Mouse (Mus musculus): Measurements from ENCODE around the gene Nkx1-2. TPM values are rescaled to one million over a fixed set of nuclear protein-coding genes. Genes with fewer than 3 reads are reported as not detected.
A peak's percentile ranks its signal among the peaks of the same experiment; 100 is the strongest.

The Nkx1-2 gene
- polyA plus RNA-seq, 1 experiment = not detected

DNA sequence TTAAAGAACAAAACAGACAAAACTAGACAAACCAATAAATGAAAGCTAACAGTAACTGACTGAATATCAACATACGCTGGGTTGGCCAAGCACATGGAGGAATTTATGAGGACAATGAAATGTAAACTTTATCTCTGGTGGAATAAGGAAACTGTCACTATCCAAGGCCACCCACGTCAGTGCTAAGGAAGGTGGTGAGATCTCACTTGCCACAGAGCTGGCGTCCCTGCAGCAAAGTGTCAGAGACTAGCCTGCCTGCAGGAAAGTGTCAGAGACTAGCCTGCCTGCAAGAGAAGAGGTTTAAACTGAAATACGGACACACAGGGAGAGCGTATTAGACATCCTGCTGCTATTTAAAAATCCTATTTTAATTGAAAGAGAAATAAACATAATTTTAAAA is 12.3 kb downstream of the Nkx1-2 start:
- WGBS = 84% methylated on average over 5 of the region's 5 CpGs
- H3K27ac ChIP-seq (ENCODE audit: insufficient read depth, low read length) = no peak overlapping the region
- H3K4me1 ChIP-seq (ENCODE audit: control insufficient read depth, insufficient read depth, low read length) = peaks cover 2% of the 10 kb centered on the region; the same call in 1 of the 2 replicates
- TF ChIP-seq POLR2A (IDR thresholded peaks at IDR 0.05; ENCODE audit: borderline replicate concordance, insufficient read depth, low read length) = no peak
- H3K4me3 ChIP-seq (replicated peaks; ENCODE audit: insufficient read depth, low read depth, low read length) = no peak overlapping the region
- no peaks in the 10 kb centered on the region for H3K27me3 ChIP-seq (ENCODE audit: control insufficient read depth, insufficient read depth, low read length)
- no peak for DNase-seq

DNA sequence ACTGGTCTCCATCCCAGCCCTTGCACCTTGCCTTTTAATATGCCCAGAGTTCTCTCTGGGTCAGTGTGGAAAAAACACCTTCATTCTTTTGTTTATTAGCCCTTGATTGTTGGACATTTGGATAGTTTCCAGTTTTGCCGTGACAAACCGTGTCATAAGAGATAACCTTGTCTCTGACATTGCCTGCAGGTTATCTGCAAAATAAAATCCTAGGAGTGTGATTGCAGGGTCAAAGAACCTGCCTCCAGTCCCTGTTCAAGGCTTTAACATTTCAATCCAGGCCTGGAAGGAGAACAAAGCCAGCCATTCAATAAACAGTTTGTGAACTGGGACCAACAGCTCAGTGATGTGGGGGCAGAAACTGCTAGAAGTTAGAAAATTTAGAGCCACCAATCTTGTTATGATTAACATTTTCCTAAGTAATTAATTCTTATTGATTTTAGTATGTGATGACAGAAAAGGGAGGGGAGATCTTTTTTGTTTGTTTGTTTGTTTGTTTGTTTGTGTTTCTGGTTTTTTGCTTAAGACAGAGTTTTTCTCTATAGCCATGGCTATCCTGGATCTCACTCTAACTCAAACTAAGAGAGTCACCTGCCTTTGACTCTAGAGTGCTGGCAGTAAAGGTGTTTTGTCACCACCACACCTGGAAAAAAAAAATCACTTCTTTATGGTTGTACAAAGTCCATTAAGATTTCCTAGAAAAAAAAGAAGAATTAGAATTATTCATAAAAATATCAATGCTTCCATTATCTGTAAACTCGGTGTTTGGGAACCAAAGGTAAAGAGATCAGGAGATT is 13.5 kb downstream of the Nkx1-2 start:
- no peak for DNase-seq
- 65% methylated on average over 3 of the region's 3 CpGs for WGBS
- H3K27me3 ChIP-seq (ENCODE audit: control insufficient read depth, insufficient read depth, low read length) = no peaks in the 10 kb centered on the region
- TF ChIP-seq POLR2A (IDR thresholded peaks at IDR 0.05; ENCODE audit: borderline replicate concordance, insufficient read depth, low read length) (no peak), CTCF (IDR thresholded peaks at IDR 0.05; ENCODE audit: borderline replicate concordance, insufficient read depth, low read depth, low read length) (no peak)
- peaks cover 2% of the 10 kb centered on the region; the same call in 1 of the 2 replicates for H3K4me1 ChIP-seq (ENCODE audit: control insufficient read depth, insufficient read depth, low read length)
- no peak overlapping the region for H3K4me3 ChIP-seq (replicated peaks; ENCODE audit: insufficient read depth, low read depth, low read length)
- no peak overlapping the region for H3K27ac ChIP-seq (ENCODE audit: insufficient read depth, low read length)

DNA sequence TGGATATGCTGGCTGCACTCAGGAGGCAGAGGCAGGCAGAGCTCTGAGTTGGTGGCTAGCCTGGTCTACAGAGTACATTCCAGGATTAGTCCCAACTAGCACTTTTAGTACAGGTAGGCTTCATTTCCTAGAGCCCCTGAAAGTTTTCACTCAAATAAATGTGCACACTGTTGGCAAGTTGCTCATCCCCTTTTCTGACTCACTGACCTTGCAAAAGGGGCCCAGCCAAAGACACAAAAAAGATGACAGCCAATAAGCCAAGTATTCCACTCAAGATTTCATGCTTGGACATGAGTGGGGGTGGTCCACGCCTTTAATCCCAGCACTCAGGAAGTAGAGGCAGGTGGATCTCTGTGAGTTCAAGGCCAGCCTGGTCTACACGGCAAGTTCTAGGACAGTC is 18.0 kb downstream of the Nkx1-2 start:
- H3K27me3 ChIP-seq (ENCODE audit: control insufficient read depth, insufficient read depth, low read length) = no peaks in the 10 kb centered on the region
- H3K4me1 ChIP-seq (ENCODE audit: control insufficient read depth, insufficient read depth, low read length) = no peaks in the 10 kb centered on the region
- no peak for DNase-seq
- no peak overlapping the region for H3K27ac ChIP-seq (ENCODE audit: insufficient read depth, low read length)
- H3K4me3 ChIP-seq (replicated peaks; ENCODE audit: insufficient read depth, low read depth, low read length) = no peak overlapping the region
- no peak for TF ChIP-seq POLR2A (IDR thresholded peaks at IDR 0.05; ENCODE audit: borderline replicate concordance, insufficient read depth, low read length)
- no peak for TF ChIP-seq CTCF (IDR thresholded peaks at IDR 0.05; ENCODE audit: borderline replicate concordance, insufficient read depth, low read depth, low read length)
- 85% methylated on average over 2 of the region's 2 CpGs for WGBS

DNA sequence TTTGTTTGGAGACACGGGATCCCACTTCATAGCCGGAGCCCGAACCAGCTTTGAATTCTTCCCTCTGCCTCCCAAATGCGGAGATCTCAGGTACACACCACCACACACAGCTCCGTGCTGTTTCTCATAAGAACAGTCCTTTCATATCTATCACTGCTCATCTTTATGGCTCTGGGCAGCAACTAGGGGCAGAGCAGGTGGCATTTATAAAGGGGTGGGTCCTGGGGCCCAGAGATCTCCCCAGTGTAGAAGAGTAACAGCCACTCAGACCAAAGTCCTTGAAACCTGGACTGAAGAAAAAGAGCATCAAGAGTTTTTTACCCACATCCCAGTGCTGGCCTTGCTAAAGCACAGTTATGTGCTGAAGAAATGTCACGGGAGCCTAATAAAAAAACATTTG is 18.9 kb downstream of the Nkx1-2 start:
- Histone ChIP-seq H3K27me3 (ENCODE audit: control insufficient read depth, insufficient read depth, low read length) (no peaks in the 10 kb centered on the region), H3K4me1 (ENCODE audit: control insufficient read depth, insufficient read depth, low read length) (no peaks in the 10 kb centered on the region), H3K27ac (ENCODE audit: insufficient read depth, low read length) (no peak overlapping the region), H3K4me3 (replicated peaks; ENCODE audit: insufficient read depth, low read depth, low read length) (no peak overlapping the region)
- 88% methylated on average over 6 of the region's 6 CpGs for WGBS
- TF ChIP-seq CTCF (IDR thresholded peaks at IDR 0.05; ENCODE audit: borderline replicate concordance, insufficient read depth, low read depth, low read length) (no peak), POLR2A (IDR thresholded peaks at IDR 0.05; ENCODE audit: borderline replicate concordance, insufficient read depth, low read length) (no peak)
- no peak for DNase-seq

DNA sequence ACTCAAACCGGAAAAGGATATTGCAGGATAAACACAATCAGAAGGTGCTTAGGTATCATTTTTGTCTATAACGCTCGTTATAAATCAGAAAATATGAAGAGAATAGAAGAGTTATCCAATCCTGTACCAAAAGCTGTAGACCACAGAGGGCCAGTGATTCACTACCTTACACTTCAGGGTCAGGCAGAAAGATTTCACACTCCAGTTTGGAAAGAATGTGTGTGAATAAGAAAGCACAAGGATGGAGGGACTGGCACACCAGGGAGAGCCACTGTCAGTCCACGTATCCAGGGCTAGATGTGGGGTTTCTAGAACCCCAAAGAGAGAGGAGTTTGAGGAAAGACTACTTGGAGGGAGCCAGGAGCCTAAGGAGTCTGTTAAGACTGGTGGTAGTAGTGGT is 22.5 kb downstream of the Nkx1-2 start:
- Histone ChIP-seq H3K27ac (ENCODE audit: insufficient read depth, low read length) (no peak overlapping the region), H3K4me3 (replicated peaks; ENCODE audit: insufficient read depth, low read depth, low read length) (no peak overlapping the region), H3K27me3 (ENCODE audit: control insufficient read depth, insufficient read depth, low read length) (no peaks in the 10 kb centered on the region), H3K4me1 (ENCODE audit: control insufficient read depth, insufficient read depth, low read length) (no peaks in the 10 kb centered on the region)
- no peak for TF ChIP-seq CTCF (IDR thresholded peaks at IDR 0.05; ENCODE audit: borderline replicate concordance, insufficient read depth, low read depth, low read length)
- TF ChIP-seq POLR2A (IDR thresholded peaks at IDR 0.05; ENCODE audit: borderline replicate concordance, insufficient read depth, low read length) = no peak
- 68% methylated on average over 4 of the region's 4 CpGs for WGBS
- no peak for DNase-seq

DNA sequence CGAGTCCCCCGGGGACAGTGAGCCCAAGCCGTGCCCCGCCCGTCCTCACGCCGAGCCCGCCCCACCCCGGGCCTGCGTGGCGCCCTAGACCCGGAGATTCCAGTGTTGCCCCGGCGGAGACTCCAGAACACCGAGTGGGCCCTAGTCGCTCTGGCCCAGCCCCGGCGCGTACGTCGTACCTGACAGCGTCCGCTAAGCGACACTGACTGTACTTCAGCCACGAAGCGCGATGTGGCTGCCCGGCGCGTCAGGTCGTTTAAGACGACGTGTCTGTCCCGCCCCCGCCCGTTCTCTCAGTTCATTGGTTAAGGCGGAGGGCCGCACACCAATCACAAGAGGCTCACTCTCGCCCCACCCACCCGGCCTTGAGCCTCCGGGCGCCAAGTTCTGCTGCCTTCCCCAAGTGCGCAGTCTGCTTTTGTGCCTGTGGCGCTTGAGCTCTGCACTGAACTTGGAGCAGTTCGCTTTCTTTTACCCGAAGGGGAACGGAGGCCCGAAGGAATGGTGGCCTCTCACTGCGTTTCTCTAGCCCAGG is 23.3 kb downstream of the Nkx1-2 start, which contains the start of gene Oat:
Gene Oat (minus strand): TSS at position 283 of the 535 bp plus-strand sequence.
- WGBS = 2% methylated on average over 49 of the region's 49 CpGs
- H3K4me1 ChIP-seq (ENCODE audit: control insufficient read depth, insufficient read depth, low read length) = no peaks in the 10 kb centered on the region
- peak within 1 kb of the TSS; percentile 63 for H3K4me3 ChIP-seq (replicated peaks; ENCODE audit: insufficient read depth, low read depth, low read length)
- H3K27ac ChIP-seq (ENCODE audit: insufficient read depth, low read length) = peak within 1 kb of the TSS; percentile 27; the same call in 1 of the 2 replicates
- no peaks in the 10 kb centered on the region for H3K27me3 ChIP-seq (ENCODE audit: control insufficient read depth, insufficient read depth, low read length)
- peak; percentile 95 for TF ChIP-seq POLR2A (IDR thresholded peaks at IDR 0.05; ENCODE audit: borderline replicate concordance, insufficient read depth, low read length)
- TF ChIP-seq CTCF (IDR thresholded peaks at IDR 0.05; ENCODE audit: borderline replicate concordance, insufficient read depth, low read depth, low read length) = no peak
- DNase-seq = peak; percentile 94 to 95

DNA sequence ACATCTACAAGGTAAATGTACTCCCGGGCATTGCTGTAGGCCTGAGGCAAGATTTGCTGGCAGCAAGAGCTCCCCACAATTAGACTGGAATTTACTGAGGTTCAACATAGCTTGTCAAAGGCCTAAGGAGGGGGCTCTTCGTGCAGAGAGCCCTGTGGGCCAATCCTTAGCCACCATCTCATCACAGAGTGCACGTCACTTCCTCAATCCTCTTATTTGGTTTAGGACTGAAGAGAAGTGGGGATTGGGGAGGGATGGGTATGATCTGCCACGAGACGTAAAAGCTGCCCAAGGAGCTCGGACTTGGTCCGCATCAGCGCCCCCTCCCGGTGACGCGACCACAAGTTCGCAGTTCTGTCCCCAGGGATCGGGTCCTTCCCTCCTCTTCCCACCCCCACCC is 23.8 kb downstream of the Nkx1-2 start:
- TF ChIP-seq CTCF (IDR thresholded peaks at IDR 0.05; ENCODE audit: borderline replicate concordance, insufficient read depth, low read depth, low read length) (peak; percentile 67), POLR2A (IDR thresholded peaks at IDR 0.05; ENCODE audit: borderline replicate concordance, insufficient read depth, low read length) (peak; percentile 33; the same call in 1 of the 2 replicates)
- under 1% methylated on average over 13 of the region's 13 CpGs for WGBS
- H3K4me1 ChIP-seq (ENCODE audit: control insufficient read depth, insufficient read depth, low read length) = no peaks in the 10 kb centered on the region
- peak; percentile 83 to 84 for DNase-seq
- H3K27ac ChIP-seq (ENCODE audit: insufficient read depth, low read length) = peak overlapping the region; percentile 24; the same call in 1 of the 2 replicates
- H3K4me3 ChIP-seq (replicated peaks; ENCODE audit: insufficient read depth, low read depth, low read length) = peak overlapping the region; percentile 63
- H3K27me3 ChIP-seq (ENCODE audit: control insufficient read depth, insufficient read depth, low read length) = no peaks in the 10 kb centered on the region

DNA sequence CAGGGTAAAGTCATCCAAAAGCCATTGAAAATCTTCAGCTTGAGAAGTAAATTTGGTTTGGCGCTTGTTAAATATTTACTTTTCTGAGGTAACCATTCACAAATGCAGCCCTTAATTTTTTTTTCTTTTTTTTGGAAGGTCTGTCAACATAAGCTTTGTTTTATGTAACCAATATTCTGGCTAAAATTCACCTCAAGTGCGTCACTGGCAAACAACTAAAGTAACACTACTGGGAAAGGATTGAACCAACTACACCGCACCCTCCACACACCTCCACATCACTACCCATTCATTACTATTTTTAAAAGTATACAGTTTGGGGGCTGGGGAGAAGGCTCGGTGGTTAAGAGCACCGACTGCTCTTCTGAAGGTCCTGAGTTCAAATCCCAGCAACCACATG is 24.8 kb downstream of the Nkx1-2 start:
- Histone ChIP-seq H3K4me1 (ENCODE audit: control insufficient read depth, insufficient read depth, low read length) (no peaks in the 10 kb centered on the region), H3K4me3 (replicated peaks; ENCODE audit: insufficient read depth, low read depth, low read length) (no peak overlapping the region), H3K27me3 (ENCODE audit: control insufficient read depth, insufficient read depth, low read length) (no peaks in the 10 kb centered on the region), H3K27ac (ENCODE audit: insufficient read depth, low read length) (no peak overlapping the region)
- DNase-seq = no peak
- WGBS = 93% methylated on average over 5 of the region's 5 CpGs
- no peak for TF ChIP-seq POLR2A (IDR thresholded peaks at IDR 0.05; ENCODE audit: borderline replicate concordance, insufficient read depth, low read length)
- no peak for TF ChIP-seq CTCF (IDR thresholded peaks at IDR 0.05; ENCODE audit: borderline replicate concordance, insufficient read depth, low read depth, low read length)
